Mouse (Mus musculus) midbrain, embryonic 16.5 days (tissue): ENCODE data around the gene Snx27. TPM values are rescaled to one million over a fixed set of nuclear protein-coding genes. Genes with fewer than 3 reads are reported as not detected.

ENCODE experiments used
- ATAC-seq: fragments of 200-750 bp; cut with Nextera tagmentation; 2 replicates; pipeline ENCODE4 v1.8.0; 2017; ENCODE audit warnings: moderate TSS enrichment
- H3K27ac ChIP-seq: fragments of 300-500 bp; sonication (generic); 2 replicates; pipeline ENCODE4 v1.5.1; 2014; ENCODE audit warnings: mild to moderate bottlenecking, low read length, mixed read lengths
- H3K27me3 ChIP-seq: fragments of 300-500 bp; sonication (generic); 2 replicates; pipeline ENCODE4 v1.6.1; 2014; ENCODE audit warnings: low read depth, low read length, mixed read lengths; ENCODE audit not compliant: control insufficient read depth, insufficient read depth
- H3K36me3 ChIP-seq: fragments of 300-500 bp; sonication (generic); 2 replicates; pipeline ENCODE4 v1.6.1; 2014; ENCODE audit warnings: mild to moderate bottlenecking, low read length, moderate library complexity, mixed read lengths; ENCODE audit not compliant: control insufficient read depth, insufficient read depth
- H3K4me1 ChIP-seq: fragments of 300-500 bp; sonication (generic); 2 replicates; pipeline ENCODE4 v1.6.1; 2014; ENCODE audit warnings: mild to moderate bottlenecking, low read length, mixed read lengths; ENCODE audit not compliant: control insufficient read depth, insufficient read depth
- H3K4me2 ChIP-seq: fragments of 300-500 bp; sonication (generic); 2 replicates; pipeline ENCODE4 v1.6.1; 2014; ENCODE audit warnings: mild to moderate bottlenecking, low read length, mixed read lengths
- H3K4me3 ChIP-seq: fragments of 300-500 bp; sonication (generic); 2 replicates; pipeline ENCODE4 v1.5.1; 2014; ENCODE audit warnings: low read depth, mild to moderate bottlenecking, low read length, moderate library complexity, mixed read lengths
- H3K9ac ChIP-seq: fragments of 300-500 bp; sonication (generic); 2 replicates; pipeline ENCODE4 v1.6.1; 2014; ENCODE audit warnings: low read depth, low read length, mixed read lengths
- H3K9me3 ChIP-seq: fragments of 300-500 bp; sonication (generic); replicated peaks from 2 replicates; pipeline ENCODE4 v1.6.1; 2014; ENCODE audit warnings: mild to moderate bottlenecking, low read length, mixed read lengths; ENCODE audit not compliant: control insufficient read depth, poor library complexity, severe bottlenecking
- WGBS: fragments of 180-500 bp; shearing (Covaris S2); extraction: QIAGEN DNeasy Blood & Tissue Kit; methylation state at CpG from one replicate; pipeline ENCODE4 v1.1.7; 2014; 5-methylcytosine and 5-hydroxymethylcytosine counted together
- polyA plus RNA-seq: library from polyadenylated mRNA; unstranded; fragments of >200 nt; fragmentation: Nextera tagmentation; extraction: Ambion mirVana; gene quantifications from 2 replicates; pipeline ENCODE4 v1.2.1, GENCODE M21; 2015

Gene Snx27
- polyA plus RNA-seq, 1 experiment from 2014 or later: 91.3 TPM

- no peaks in the 10 kb centered on the region for H3K36me3 ChIP-seq
- H3K27me3 ChIP-seq: no peaks in the 10 kb centered on the region
- no peaks in the 10 kb centered on the region; the same call in 1 of the 2 replicates for H3K9me3 ChIP-seq
- peaks cover 16% of the 10 kb centered on the region for H3K4me1 ChIP-seq
- no peak for ATAC-seq
- 96% methylated on average over 2 of the region's 2 CpGs for WGBS
- H3K27ac ChIP-seq: no peak overlapping the region
- no peak overlapping the region for H3K4me2 ChIP-seq
- no peak overlapping the region for H3K9ac ChIP-seq
- no peak overlapping the region for H3K4me3 ChIP-seq
These were observed 122.7 kb downstream of the Snx27 start for GRCm38 (mm10) chr3:94459834-94460233.

- Histone ChIP-seq H3K9ac (peak overlapping the region; percentile 13; the same call in 1 of the 2 replicates), H3K4me3 (peak overlapping the region; percentile 41), H3K27ac (peak overlapping the region; percentile 43), H3K4me2 (peak overlapping the region; percentile 43; the same call in 1 of the 2 replicates), H3K36me3 (no peaks in the 10 kb centered on the region), H3K4me1 (no peaks in the 10 kb centered on the region; the same call in 1 of the 2 replicates), H3K27me3 (no peaks in the 10 kb centered on the region), H3K9me3 (no peaks in the 10 kb centered on the region; the same call in 1 of the 2 replicates)
- 59% methylated on average over 3 of the region's 3 CpGs for WGBS
- ATAC-seq: peak; percentile 44
These were observed 125.5 kb downstream of the Snx27 start for GRCm38 (mm10) chr3:94457055-94457454.

- Histone ChIP-seq H3K27me3 (no peaks in the 10 kb centered on the region), H3K4me1 (no peaks in the 10 kb centered on the region; the same call in 1 of the 2 replicates), H3K4me2 (peak overlapping the region; percentile 43), H3K4me3 (peak overlapping the region; percentile 41), H3K9ac (peak overlapping the region; percentile 30; the same call in 1 of the 2 replicates), H3K36me3 (no peaks in the 10 kb centered on the region), H3K9me3 (no peaks in the 10 kb centered on the region; the same call in 1 of the 2 replicates), H3K27ac (peak overlapping the region; percentile 43)
- peak; percentile 94 for ATAC-seq
- 1% methylated on average over 12 of the region's 12 CpGs for whole genome bisulfite sequencing
These were observed 126.0 kb downstream of the Snx27 start for GRCm38 (mm10) chr3:94456529-94457000.

- 95% methylated on average over 2 of the region's 2 CpGs for WGBS
- peaks cover 4% of the 10 kb centered on the region for H3K4me1 ChIP-seq
- no peaks in the 10 kb centered on the region for H3K9me3 ChIP-seq
- no peak overlapping the region for H3K4me2 ChIP-seq
- H3K9ac ChIP-seq: no peak overlapping the region
- no peak overlapping the region for H3K27ac ChIP-seq
- no peak overlapping the region for H3K4me3 ChIP-seq
- H3K27me3 ChIP-seq: no peaks in the 10 kb centered on the region
- peaks cover 31% of the 10 kb centered on the region for H3K36me3 ChIP-seq
- ATAC-seq: no peak
These were observed 133.1 kb downstream of the Snx27 start for GRCm38 (mm10) chr3:94449377-94449776.

Other genes starting within 250 kb of the Snx27 start
- gene Them5, start 240.6 kb downstream of the Snx27 start, polyA plus RNA-seq: not detected in 2 replicates
- gene C2cd4d, start 220.3 kb downstream of the Snx27 start, polyA plus RNA-seq: 1.6 and 1.7 TPM in 2 replicates
- gene Rorc, start 209.9 kb downstream of the Snx27 start, polyA plus RNA-seq: 0.49 and 0.62 TPM in 2 replicates
- 1.2 and 1.6 TPM in 2 replicates for gene Lingo4, start 184.2 kb downstream of the Snx27 start, polyA plus RNA-seq
- 50.7 and 54.9 TPM in 2 replicates for gene Tdrkh, start 169.4 kb downstream of the Snx27 start, polyA plus RNA-seq
- 55.1 and 56.5 TPM in 2 replicates for gene Mrpl9, start 139.4 kb downstream of the Snx27 start, polyA plus RNA-seq
- gene Oaz3, start 138.8 kb downstream of the Snx27 start, polyA plus RNA-seq: 1.5 TPM in 2 replicates
- 261 and 296 TPM in 2 replicates for gene Celf3, start 104.4 kb downstream of the Snx27 start, polyA plus RNA-seq
- 26.7 and 27.7 TPM in 2 replicates for gene Riiad1, start 102.4 kb downstream of the Snx27 start, polyA plus RNA-seq
- gene Gm10972, start 60.4 kb upstream of the Snx27 start, polyA plus RNA-seq: not detected in 2 replicates
- 5.9 and 6.7 TPM in 2 replicates for gene Tuft1, start 76.2 kb upstream of the Snx27 start, polyA plus RNA-seq
- gene Selenbp2, start 110.8 kb upstream of the Snx27 start, polyA plus RNA-seq: 0.97 TPM in 1 of 2 replicates, not detected in the other
- 14.2 and 16.9 TPM in 2 replicates for gene Cgn, start 203.8 kb upstream of the Snx27 start, polyA plus RNA-seq